Mouse (Mus musculus) liver, embryonic 12.5 days (tissue): ENCODE results near the gene C2cd2. TPM values are rescaled to one million over a fixed set of nuclear protein-coding genes. Genes with fewer than 3 reads are reported as not detected.
A peak's percentile ranks its signal among the peaks of the same experiment; 100 is the strongest.
"Not testable (repeated sequence)": the region's sequence is repeated elsewhere in the genome, so short reads cannot be mapped to it uniquely, and the experiment has no call there.

Experiments used
- ATAC-seq: fragments of 200-750 bp; cut with Nextera tagmentation; 2 replicates; pipeline ENCODE4 v1.8.0; 2017; ENCODE audit warnings: moderate number of reproducible peaks, mild to moderate bottlenecking, moderate library complexity
- H3K27ac ChIP-seq: fragments of 300-500 bp; sonication (generic); 2 replicates; pipeline ENCODE4 v1.5.1; 2016; ENCODE audit warnings: mild to moderate bottlenecking
- H3K27me3 ChIP-seq: fragments of 300-500 bp; sonication (generic); replicated peaks from 2 replicates; pipeline ENCODE4 v1.6.1; 2016; ENCODE audit warnings: mild to moderate bottlenecking, moderate library complexity
- H3K36me3 ChIP-seq: fragments of 300-500 bp; sonication (generic); 2 replicates; pipeline ENCODE4 v1.6.1; 2016; ENCODE audit warnings: mild to moderate bottlenecking, moderate library complexity
- H3K4me1 ChIP-seq: fragments of 300-500 bp; sonication (generic); 2 replicates; pipeline ENCODE4 v1.6.1; 2016
- H3K4me2 ChIP-seq: fragments of 300-500 bp; sonication (generic); 2 replicates; pipeline ENCODE4 v1.6.1; 2016; ENCODE audit warnings: mild to moderate bottlenecking, moderate library complexity
- H3K4me3 ChIP-seq: fragments of 300-500 bp; sonication (generic); 2 replicates; pipeline ENCODE4 v1.5.1; 2016; ENCODE audit warnings: mild to moderate bottlenecking, moderate library complexity
- H3K9ac ChIP-seq: fragments of 300-500 bp; sonication (generic); 2 replicates; pipeline ENCODE4 v1.6.1; 2016; ENCODE audit warnings: mild to moderate bottlenecking, moderate library complexity
- H3K9me3 ChIP-seq: fragments of 300-500 bp; sonication (generic); replicated peaks from 2 replicates; pipeline ENCODE4 v1.6.1; 2016; ENCODE audit warnings: mild to moderate bottlenecking, moderate library complexity
- WGBS: fragments of 180-500 bp; shearing (Covaris S2); methylation state at CpG from one replicate; pipeline ENCODE4 v1.1.7; 2016; ENCODE audit not compliant: insufficient replicate concordance; 5-methylcytosine and 5-hydroxymethylcytosine counted together
- polyA plus RNA-seq: library from polyadenylated mRNA; unstranded; fragments of >200 nt; fragmentation: Nextera tagmentation; extraction: Ambion mirVana; gene quantifications from 2 replicates; pipeline ENCODE4 v1.2.1, GENCODE M21; 2016

Gene C2cd2
- polyA plus RNA-seq, 1 experiment from 2014 or later: 8.8 TPM

DNA sequence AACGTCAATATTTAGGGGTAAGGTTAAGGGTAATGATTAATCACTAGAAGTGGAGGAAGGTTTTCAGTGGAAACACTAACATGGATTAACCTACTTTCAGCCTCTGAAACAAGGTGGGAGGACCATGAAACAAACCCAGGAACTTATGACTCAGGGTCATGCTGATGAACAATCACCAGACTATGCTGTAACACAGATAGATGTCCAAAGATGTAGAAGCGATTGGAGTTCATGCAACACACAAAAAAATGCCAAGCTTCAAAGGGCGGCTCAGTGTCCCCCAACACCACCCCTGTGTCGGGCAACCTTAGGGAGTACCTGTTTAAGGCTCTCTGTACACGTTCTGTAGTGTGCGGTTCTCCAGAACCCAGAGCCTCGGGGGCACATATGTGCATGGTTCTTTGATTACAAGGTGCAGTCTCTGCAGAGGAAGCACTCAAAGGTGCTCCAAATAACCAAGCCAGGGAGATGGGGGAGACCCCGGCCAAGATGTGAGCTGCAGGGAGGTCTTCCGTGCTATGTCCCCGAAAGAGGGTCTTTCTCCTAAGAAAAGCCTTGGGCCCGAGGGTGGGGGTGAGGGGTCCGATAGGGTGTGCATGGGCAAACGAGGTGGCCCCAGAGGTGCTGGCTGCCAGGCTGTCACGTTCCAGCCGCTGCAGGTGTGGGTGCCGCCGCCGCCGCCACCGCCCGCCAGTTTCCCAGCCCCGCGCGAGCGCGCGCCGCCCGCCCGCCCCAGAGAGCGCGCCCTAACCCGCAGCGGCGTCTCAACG lies 832 bp downstream of the C2cd2 start:
- H3K27me3 ChIP-seq: no peaks in the 10 kb centered on the region
- no peaks in the 10 kb centered on the region; the same call in 1 of the 2 replicates for H3K36me3 ChIP-seq
- 5% methylated on average over 36 of the region's 36 CpGs for WGBS
- peak overlapping the region; percentile 87 for H3K4me2 ChIP-seq
- H3K4me3 ChIP-seq: peak overlapping the region; percentile 84
- peaks cover 70% of the 10 kb centered on the region for H3K4me1 ChIP-seq
- 0 out of 2 replicates have a peak, but pooled peaks have one; percentile 1 for ATAC-seq
- peak overlapping the region; percentile 92 for H3K9ac ChIP-seq
- no peaks in the 10 kb centered on the region for H3K9me3 ChIP-seq
- H3K27ac ChIP-seq: peak overlapping the region; percentile 92

DNA sequence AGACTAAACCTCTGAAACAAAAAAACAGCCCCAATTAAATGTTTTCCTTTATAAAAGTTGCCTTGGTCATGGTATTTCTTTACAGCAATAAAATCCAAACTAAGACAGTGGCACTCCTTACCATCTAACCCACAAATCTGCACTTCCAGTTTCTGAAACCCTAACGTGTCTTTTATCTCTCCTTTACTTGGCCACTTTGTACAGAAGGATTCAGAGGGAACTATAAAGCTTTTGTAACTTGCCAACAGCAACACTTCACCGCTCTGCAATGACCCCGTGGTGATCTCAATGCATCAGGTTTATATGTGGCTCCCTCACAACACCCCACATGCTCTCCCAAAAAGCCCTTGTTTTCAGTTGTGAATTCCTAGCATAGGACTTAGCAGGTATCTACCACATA lies 2.0 kb downstream of the C2cd2 start:
- Histone ChIP-seq H3K36me3 (peaks cover 9% of the 10 kb centered on the region), H3K4me1 (peaks cover 73% of the 10 kb centered on the region), H3K9me3 (no peaks in the 10 kb centered on the region), H3K27me3 (no peaks in the 10 kb centered on the region), H3K4me3 (no peak overlapping the region), H3K27ac (peak overlapping the region; percentile 51; the same call in 1 of the 2 replicates), H3K4me2 (peak overlapping the region; percentile 87), H3K9ac (no peak overlapping the region)
- no peak for ATAC-seq
- 67% methylated on average over 3 of the region's 3 CpGs for WGBS

- peak overlapping the region; percentile 69 for H3K27ac ChIP-seq
- H3K9ac ChIP-seq: no peak overlapping the region
- no peaks in the 10 kb centered on the region for H3K9me3 ChIP-seq
- H3K4me3 ChIP-seq: no peak overlapping the region
- H3K4me2 ChIP-seq: peak overlapping the region; percentile 10; the same call in 1 of the 2 replicates
- no peaks in the 10 kb centered on the region for H3K27me3 ChIP-seq
- peaks cover 73% of the 10 kb centered on the region for H3K4me1 ChIP-seq
- peaks cover 19% of the 10 kb centered on the region for H3K36me3 ChIP-seq
- no peak for ATAC-seq
Measured at GRCm38 (mm10) chr16:97958401-97958973, 3.9 kb downstream of the C2cd2 start.

- Histone ChIP-seq H3K27me3 (no peaks in the 10 kb centered on the region), H3K36me3 (peaks cover 22% of the 10 kb centered on the region), H3K27ac (peak overlapping the region; percentile 69), H3K4me2 (no peak overlapping the region; the same call in 1 of the 2 replicates), H3K4me3 (no peak overlapping the region), H3K9me3 (no peaks in the 10 kb centered on the region), H3K4me1 (peaks cover 75% of the 10 kb centered on the region), H3K9ac (0 out of 2 replicates have a peak overlapping the region, but pooled peaks have one; percentile 1)
- ATAC-seq: no peak
Measured at GRCm38 (mm10) chr16:97957626-97958025, 4.8 kb downstream of the C2cd2 start.

DNA sequence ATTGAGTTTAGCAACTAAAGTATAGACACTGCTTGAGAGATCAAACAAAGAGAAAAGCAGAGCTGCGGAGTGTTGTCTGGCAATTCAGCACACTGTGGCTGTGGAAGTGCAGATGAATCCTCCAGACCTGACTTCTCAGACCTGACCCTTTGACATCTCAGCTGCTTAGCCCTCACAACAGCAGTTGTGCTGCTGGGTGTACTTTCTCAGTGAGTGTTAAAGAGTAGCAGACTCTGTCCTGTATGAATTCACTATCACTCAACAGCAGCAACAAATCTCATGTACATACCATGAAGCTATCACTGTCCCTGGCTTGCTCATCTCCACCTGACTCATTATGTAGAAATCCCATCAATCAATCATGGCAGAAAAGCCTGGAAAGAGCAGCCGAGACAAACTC lies 6.4 kb downstream of the C2cd2 start:
- no peak overlapping the region for H3K4me2 ChIP-seq
- WGBS: 72% methylated on average over 2 of the region's 2 CpGs
- no peak overlapping the region for H3K4me3 ChIP-seq
- no peak overlapping the region for H3K9ac ChIP-seq
- no peak overlapping the region for H3K27ac ChIP-seq
- no peaks in the 10 kb centered on the region for H3K27me3 ChIP-seq
- no peak for ATAC-seq
- no peaks in the 10 kb centered on the region for H3K9me3 ChIP-seq
- peaks cover 73% of the 10 kb centered on the region for H3K4me1 ChIP-seq
- peaks cover 38% of the 10 kb centered on the region for H3K36me3 ChIP-seq

- no peaks in the 10 kb centered on the region for H3K9me3 ChIP-seq
- no peak overlapping the region for H3K4me3 ChIP-seq
- H3K4me1 ChIP-seq: peaks cover 46% of the 10 kb centered on the region
- H3K36me3 ChIP-seq: peaks cover 60% of the 10 kb centered on the region
- peak overlapping the region; percentile 76 for H3K27ac ChIP-seq
- no peak overlapping the region; the same call in 1 of the 2 replicates for H3K9ac ChIP-seq
- peak; percentile 75 for ATAC-seq
- WGBS: 31% methylated on average over 2 of the region's 2 CpGs
- H3K4me2 ChIP-seq: peak overlapping the region; percentile 26; the same call in 1 of the 2 replicates
- H3K27me3 ChIP-seq: no peaks in the 10 kb centered on the region
Measured at GRCm38 (mm10) chr16:97953300-97953699, 9.1 kb downstream of the C2cd2 start.

DNA sequence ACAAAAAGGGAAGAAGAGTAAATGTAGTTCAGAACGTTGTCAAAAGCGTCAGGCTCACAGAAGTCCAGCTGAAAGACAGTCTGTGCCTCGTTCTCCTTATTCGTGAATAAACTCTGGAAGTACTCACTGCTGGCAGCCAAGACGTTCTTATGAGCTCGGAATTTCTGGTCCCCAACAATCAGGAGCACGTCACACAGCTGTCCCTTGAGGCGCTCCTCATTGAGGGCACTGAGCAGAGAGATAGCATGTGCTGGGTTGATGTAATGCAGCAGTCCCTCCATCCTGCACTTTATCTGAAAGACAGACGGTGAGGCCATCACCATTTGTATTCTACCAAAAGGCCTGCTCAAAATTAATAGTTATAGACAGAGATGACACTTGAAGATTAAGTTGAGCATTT lies 9.6 kb downstream of the C2cd2 start:
- H3K27me3 ChIP-seq: no peaks in the 10 kb centered on the region

DNA sequence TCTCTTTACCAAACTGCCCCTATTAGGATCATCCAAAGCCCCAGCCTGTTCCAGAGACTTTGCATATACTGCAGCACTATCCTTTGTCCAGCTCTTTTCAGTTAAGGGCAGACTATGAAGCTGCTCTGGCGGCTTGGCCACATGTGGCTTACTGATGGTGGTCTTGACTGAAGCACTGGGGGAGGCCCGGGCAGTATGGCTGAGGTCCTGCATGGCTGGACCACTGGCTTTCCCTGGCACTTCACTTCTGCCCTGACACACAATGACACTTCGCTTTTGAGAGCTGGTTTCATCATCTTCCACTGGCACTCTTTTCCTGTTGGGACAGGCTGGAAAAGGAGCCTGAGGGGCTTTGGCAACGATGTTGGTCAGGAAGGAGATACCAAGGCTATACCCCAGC lies 10.0 kb downstream of the C2cd2 start:
- H3K27me3 ChIP-seq: no peaks in the 10 kb centered on the region
- H3K4me1 ChIP-seq: peaks cover 37% of the 10 kb centered on the region
- peaks cover 60% of the 10 kb centered on the region for H3K36me3 ChIP-seq
- no peaks in the 10 kb centered on the region for H3K9me3 ChIP-seq
- H3K9ac ChIP-seq: peak overlapping the region; percentile 5; the same call in 1 of the 2 replicates
- H3K27ac ChIP-seq: peak overlapping the region; percentile 61; the same call in 1 of the 2 replicates
- H3K4me3 ChIP-seq: no peak overlapping the region
- WGBS: 78% methylated on average over 4 of the region's 4 CpGs
- H3K4me2 ChIP-seq: peak overlapping the region; percentile 26; the same call in 1 of the 2 replicates
- no peak; the same call in 1 of the 2 replicates for ATAC-seq

More for the DNA sequence above, 9.6 kb downstream of the C2cd2 start:
- peaks cover 60% of the 10 kb centered on the region for H3K36me3 ChIP-seq
- peak overlapping the region; percentile 26; the same call in 1 of the 2 replicates for H3K4me2 ChIP-seq
- peaks cover 41% of the 10 kb centered on the region for H3K4me1 ChIP-seq
- peak; percentile 89 for ATAC-seq
- peak overlapping the region; percentile 76 for H3K27ac ChIP-seq
- H3K4me3 ChIP-seq: no peak overlapping the region
- H3K9me3 ChIP-seq: no peaks in the 10 kb centered on the region
- H3K9ac ChIP-seq: peak overlapping the region; percentile 5; the same call in 1 of the 2 replicates
- 52% methylated on average over 9 of the region's 9 CpGs for WGBS

- Histone ChIP-seq H3K36me3 (peaks cover 48% of the 10 kb centered on the region), H3K9me3 (no peaks in the 10 kb centered on the region), H3K4me2 (no peak overlapping the region), H3K4me3 (no peak overlapping the region), H3K27me3 (no peaks in the 10 kb centered on the region), H3K9ac (no peak overlapping the region), H3K4me1 (peaks cover 25% of the 10 kb centered on the region), H3K27ac (no peak overlapping the region)
- no peak for ATAC-seq
- WGBS: 91% methylated on average over 8 of the region's 8 CpGs
Measured at GRCm38 (mm10) chr16:97950061-97950460, 12.3 kb downstream of the C2cd2 start.

- H3K4me2 ChIP-seq: no peak overlapping the region
- no peak overlapping the region for H3K27ac ChIP-seq
- no peaks in the 10 kb centered on the region for H3K27me3 ChIP-seq
- H3K9ac ChIP-seq: no peak overlapping the region
- no peak overlapping the region for H3K4me3 ChIP-seq
- 45% methylated on average over 4 of the region's 4 CpGs for WGBS
- no peaks in the 10 kb centered on the region for H3K9me3 ChIP-seq
- peaks cover 18% of the 10 kb centered on the region for H3K4me1 ChIP-seq
- ATAC-seq: no peak
- H3K36me3 ChIP-seq: peaks cover 46% of the 10 kb centered on the region
Measured at GRCm38 (mm10) chr16:97948836-97949235, 13.6 kb downstream of the C2cd2 start.

DNA sequence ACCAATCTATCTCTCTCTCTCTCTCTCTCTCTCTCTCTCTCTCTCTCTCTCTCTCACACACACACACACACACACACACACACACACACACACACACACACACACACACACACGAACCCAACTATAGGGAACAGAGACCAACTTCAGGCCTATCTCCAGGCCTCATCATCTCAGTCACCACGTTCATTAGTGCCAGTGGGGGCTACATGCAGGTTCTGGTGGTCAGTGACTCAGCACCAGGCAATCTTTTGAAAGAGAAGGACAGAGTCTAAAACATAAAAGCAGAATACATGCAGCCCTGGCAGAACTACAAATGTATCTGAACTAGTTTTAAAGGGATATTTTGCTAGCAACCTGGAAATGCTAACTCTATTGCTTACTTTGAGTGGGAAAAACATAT lies 15.4 kb downstream of the C2cd2 start:
- 32% methylated on average over 2 of the region's 2 CpGs for WGBS
- not testable (repeated sequence) for H3K9me3 ChIP-seq, H3K9ac ChIP-seq, H3K4me3 ChIP-seq, H3K27me3 ChIP-seq, H3K4me2 ChIP-seq, H3K27ac ChIP-seq, ATAC-seq, H3K4me1 ChIP-seq
- peaks cover 36% of the 10 kb centered on the region for H3K36me3 ChIP-seq

DNA sequence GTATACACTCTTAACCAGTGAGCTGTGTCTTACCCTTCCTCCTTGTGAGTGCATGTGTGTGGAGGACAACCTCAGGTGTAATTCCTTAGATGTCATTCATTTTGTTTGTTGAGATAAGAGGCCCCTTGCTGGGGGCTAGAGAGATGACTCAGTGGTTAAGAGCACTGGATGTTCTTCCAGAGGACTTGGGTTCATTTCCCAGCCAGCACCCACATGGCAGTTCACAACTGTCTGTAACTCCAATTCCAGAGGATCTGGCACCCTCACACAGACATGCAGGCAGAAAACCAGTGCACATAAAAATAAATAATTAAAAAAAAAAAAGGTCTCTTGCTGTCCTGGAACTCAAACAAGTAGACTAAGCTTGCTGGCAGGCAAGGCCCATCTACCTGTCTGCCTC lies 20.6 kb downstream of the C2cd2 start:
- Histone ChIP-seq H3K4me3 (no peak overlapping the region), H3K27ac (no peak overlapping the region), H3K9ac (no peak overlapping the region), H3K4me2 (no peak overlapping the region), H3K27me3 (no peaks in the 10 kb centered on the region), H3K36me3 (0 out of 2 replicates have a peak, but pooled peaks cover 4% of the 10 kb centered on the region), H3K4me1 (no peaks in the 10 kb centered on the region), H3K9me3 (no peaks in the 10 kb centered on the region)
- no peak for ATAC-seq
